Mouse (Mus musculus) gastrocnemius, postnatal 36 days (tissue): ENCODE measurements at regions not wholly inside any gene's neighbourhood (a gene's known extent, or its start where the extent isn't known, plus 50 kb on each side); places are given as distances from the start of the nearest gene placed in this dataset.

Experiments
- DNase-seq, 2 experiments: peaks; one replicate each; pipeline ENCODE4 v3.0.0; 2022
- intact Hi-C: fragments of 180-260 bp; cut with DNase I; formaldehyde crosslinking; loops from one replicate; pipeline ENCODE4 v1.15.1; 2025

DNA sequence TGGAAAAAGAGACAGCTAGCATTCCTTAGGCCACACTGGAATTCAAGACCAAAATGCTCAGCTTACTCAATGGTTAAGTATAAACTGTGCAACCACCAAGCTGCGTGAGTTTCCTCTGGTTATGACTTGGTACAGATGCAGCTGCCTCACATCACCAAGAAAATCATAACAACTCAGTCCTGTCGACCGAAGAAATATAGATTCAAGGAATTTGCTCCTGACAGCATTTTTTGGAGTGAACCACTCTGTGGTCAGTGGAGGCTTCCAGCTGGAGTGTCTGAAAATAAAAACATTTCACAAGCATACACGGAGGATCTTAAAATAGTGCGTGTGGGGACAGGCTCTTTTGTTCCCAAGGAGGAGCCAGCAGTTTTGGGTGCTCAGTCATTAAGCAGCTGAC, 253.8 kb downstream of the Bckdhb start:
- no peak for DNase-seq
- intact Hi-C loops = no loop called here

DNA sequence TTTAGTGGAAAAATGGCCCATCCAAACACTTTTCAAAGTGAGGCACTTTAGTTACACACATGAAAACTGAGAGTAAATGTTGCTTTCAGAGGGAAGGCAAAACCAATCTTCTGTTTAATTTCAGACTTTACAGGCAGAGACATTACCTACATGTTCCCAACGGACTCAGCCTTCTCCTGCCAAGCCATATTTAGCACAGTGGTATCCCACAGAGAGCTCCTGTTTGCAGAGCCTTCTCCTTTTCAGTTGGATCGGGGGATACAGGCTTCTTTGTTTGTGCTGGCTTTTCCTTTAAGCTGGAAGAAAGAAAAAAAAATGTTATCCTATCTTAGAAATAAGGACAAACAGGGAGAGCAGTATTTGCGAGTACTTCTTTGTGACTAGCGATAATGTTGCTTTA, 254.3 kb downstream of the Bckdhb start:
- DNase-seq = no peak
- intact Hi-C loops = no loop called here

DNA sequence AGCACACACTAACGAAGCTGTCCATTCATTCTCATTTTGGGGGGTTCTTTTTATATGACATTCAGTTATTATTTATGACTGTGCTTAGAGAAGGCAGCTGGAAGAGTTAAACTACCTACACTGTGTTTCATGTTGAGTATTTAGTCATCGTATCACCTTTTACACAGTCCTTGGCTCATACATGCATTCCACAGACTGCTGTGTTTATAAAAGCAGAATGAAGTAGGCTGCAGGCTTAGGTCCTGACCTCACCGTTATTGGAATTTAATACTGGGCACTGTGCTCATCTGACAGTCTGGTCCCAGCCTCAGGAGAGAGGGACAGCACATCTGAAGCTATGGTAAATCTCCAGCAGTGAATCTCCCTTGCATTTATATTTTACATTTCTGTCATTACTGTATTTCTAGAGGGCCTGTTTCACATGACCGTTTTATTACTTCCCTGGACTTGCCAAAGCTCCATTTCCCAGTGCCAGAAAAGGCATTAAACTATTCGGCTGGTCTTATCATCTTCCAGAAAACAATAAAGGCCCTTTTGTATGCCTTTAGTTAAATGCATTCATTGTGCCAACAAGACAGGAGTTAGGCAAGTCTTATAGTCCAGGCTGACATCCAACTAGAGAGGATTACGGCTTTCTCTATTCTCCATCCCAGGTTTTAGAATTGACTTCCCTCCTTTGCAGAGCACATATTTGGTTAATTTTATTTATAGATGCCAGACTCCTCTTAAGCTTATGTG, 258.9 kb downstream of the Bckdhb start:
- no peak for DNase-seq
- intact Hi-C loops = no loop called here

DNA sequence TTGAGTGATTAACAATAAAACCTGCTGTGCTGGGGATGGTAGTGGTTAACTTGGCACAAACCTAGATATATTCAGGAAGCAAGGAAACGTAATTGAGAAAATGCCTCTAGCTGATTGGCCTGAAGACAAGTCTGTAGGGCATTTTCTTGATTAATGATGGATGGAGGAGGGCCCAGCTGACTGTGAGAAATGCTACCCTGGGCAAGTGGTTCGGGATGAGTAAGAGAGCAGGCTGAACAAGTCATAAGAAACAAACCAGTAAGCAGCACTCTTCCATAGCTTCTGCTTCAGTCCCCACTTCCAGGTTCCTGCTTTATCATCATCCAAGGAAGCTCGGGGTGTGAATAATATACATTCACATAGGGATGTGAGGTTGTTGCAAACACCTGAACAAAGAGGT, 262.6 kb downstream of the Bckdhb start:
- intact Hi-C loops = no loop called here

DNA sequence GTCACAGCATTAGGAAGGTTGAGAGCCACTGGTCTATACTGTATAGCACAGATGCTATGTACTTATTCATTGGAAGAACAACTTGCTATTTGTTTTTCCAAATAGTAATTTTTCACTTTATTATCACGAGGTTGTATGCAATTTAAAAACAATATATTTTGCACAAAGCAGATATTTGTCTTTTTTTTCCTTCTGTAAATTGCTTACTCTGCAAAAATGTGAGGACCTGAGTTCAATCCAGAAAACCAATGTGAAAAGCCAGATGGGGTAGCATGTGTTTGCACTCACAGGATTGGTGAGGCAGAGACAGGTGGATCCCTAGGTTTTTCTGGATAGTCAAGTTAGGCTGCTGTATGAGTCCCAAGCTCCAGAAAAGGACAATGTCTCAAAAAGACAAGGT, 268.5 kb downstream of the Bckdhb start:
- intact Hi-C loops = no loop called here
- no peak for DNase-seq

More for the DNA sequence above, 262.6 kb downstream of the Bckdhb start:
- DNase-seq = no peak

DNA sequence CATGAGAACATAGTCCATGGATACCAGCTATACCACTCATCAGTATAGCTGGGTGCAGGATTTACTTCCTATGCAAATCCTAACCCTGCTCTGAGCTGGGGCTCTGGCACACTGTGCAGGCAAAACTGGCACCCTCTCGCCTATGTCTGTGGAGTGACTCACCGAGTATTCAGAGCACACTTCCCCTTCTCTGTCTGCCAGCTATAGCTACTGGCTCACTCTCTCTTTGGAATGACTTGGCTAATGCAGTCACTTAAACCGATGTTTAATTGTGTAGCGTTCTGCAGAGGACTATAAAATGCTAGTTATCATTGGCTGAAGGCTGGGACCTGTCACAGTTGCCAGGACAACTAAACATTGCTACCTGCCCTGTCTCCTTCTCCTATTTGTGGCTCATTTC, 269.8 kb downstream of the Bckdhb start:
- intact Hi-C loops = no loop called here
- no peak for DNase-seq

DNA sequence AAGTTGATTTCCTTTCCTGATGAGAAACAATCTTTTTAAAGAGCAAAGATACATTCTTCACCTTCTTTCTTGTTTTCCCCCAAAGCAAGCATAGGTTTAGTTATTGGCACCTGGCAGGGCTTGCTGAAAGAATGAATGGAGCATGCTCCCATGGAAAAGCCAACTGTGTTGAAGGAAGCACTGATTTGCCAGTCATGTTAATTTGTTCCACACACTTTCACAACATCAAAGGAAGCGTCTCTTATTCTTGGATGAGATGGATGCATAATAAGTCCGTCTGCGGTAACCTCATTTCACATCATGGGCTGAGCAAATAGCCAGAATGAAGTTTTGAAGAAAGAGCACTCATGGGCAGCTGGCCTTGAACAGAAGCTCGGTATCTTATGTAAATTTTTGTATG, 270.4 kb downstream of the Bckdhb start:
- intact Hi-C loops = no loop called here
- no peak for DNase-seq

DNA sequence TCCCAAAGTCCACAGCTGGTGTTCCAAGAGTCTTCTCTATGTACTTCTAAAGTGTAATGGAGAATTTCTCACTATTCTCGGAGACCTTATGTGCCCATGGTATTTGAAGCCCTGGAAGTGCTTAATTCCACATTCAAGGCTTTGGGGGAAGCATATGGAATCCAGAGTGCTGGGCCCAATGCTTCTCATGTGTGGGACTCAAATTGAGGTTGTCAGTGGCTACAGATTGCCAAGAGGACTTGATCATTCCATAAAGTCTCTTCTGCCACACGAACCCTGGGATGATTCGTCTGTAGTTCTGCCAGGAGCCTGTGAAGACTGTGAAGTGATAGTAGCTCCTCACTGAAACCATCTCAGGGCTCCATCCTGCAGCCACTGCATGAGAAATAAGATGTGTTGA, 275.3 kb downstream of the Bckdhb start:
- DNase-seq = no peak
- intact Hi-C loops = no loop called here

DNA sequence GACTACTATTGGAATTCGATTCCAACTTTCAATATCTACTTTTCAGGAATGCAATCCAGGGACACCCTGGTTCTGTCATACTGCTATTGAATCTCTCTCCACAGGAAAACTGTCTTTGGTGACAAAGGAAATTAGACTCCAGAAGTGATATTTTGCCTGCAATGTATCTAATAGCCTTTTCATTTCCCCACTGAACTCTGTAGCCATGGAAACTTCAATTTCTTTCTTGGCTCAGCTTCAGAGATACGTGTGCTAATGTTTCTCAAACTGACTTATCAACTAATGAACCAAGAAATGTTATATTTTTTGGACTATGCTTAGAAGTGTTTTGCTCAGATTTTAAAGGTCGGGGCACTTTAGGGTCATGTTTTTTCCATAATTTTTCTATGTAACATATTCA, 279.1 kb downstream of the Bckdhb start:
- intact Hi-C loops = no loop called here
- no peak for DNase-seq

DNA sequence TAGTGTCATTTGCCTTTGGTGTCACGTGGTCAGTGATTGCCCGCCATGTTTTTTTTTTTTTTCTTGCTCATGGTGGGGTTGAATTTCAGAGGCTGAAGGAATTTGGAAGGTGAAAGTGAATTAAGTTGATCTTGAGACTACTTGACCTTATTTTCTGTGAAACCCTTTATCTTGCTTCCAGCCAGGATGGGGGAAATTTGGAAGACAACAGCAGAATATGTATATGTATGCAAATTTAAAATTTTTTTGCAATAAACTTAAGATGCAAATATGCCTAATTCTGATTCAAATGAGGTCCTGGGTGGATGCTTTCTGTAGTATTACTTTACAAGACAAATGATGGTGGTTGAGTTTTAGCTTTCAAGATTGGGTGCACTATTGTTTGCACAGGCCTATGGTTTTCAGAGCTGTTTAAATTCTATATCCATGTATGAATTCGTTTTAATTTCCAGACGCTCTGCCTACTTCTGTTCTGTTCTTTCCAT, 315.6 kb downstream of the Bckdhb start:
- DNase-seq = no peak
- intact Hi-C loops = no loop called here

DNA sequence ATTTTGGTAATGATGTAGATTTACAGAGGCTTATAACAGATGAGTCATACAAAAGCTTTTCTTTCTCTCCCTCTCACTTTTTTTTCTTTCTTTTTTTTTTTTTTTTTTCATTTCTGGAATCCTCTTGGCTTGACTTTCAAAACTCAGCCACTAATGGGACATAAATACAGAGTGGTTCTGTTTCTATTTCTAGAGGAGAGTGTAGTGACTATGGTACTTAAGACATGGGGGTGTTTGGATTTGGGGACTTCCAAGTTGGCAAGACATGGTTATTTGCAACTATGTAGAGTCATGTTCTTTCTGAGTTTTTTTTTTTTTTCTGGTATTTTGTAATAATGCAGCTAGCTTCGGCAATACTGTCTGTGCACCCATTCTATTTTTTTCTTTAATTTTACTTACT, 324.8 kb downstream of the Bckdhb start:
- no peak for DNase-seq
- intact Hi-C loops = no loop called here

DNA sequence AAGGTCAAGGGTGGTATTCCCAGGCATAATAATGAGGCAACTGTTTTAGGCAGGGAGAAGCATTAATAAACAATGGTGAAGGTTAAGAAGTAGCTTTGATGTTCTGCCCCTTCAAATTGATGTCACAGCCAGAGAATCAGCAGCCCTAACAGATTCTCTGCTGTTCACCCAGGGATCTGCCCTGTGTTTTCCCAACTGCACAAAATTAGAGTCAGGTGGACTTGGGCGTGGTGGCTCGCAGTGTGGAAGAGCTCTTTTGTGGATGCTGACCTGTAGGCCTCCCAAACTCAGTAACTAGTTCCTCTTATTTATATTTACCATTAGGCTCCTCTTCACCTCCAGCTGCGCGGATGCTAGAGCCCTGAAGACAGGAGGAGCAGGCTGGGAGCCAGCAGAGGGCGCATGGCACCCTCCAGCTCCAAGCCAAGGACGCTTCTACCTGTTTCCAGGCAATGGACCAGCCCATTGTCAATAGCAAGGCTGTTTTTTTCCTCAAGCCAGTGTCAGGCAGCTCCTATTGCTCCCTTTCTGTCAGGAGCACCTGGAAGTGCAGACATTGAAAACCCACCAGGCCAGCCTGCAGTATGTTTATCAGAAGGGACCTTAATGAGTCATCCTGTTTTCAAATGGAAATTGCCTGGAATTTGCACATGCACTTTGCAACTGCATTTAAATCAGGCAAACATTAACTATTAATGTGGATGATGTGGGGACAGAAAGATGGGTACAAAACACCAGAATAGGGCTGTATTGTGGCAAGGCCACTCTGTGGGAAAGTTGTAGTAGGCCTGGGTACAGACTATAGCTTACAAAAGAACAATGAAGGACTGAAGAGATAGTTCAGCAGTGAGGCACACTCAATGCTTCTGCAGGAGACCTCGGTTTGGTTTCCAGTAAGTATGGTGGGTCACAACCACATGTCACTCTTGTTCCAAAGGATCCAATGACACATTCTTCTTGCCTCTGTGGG, 328.4 kb downstream of the Bckdhb start:
- intact Hi-C loops = no loop called here
- no peak for DNase-seq

DNA sequence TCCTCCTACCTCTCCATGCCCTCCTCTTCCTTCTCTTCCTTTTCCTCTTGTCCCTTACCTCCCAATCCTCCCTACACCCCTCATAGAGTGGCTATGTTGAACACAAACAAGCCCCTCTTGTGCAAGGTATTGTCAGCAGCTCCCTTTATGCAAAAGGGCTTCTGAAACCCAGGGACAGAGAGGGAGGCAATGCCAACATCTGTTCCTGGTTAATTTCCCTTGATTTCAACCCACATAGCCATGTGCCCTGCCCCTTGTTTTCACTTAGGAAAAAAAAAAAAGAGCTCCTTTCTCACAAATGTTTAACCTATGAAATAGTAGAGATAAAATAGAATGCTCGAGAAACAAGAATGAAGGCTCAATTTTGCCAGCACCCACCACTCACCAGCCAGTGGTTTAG, 333.5 kb downstream of the Bckdhb start:
- DNase-seq = no peak
- intact Hi-C loops = no loop called here

DNA sequence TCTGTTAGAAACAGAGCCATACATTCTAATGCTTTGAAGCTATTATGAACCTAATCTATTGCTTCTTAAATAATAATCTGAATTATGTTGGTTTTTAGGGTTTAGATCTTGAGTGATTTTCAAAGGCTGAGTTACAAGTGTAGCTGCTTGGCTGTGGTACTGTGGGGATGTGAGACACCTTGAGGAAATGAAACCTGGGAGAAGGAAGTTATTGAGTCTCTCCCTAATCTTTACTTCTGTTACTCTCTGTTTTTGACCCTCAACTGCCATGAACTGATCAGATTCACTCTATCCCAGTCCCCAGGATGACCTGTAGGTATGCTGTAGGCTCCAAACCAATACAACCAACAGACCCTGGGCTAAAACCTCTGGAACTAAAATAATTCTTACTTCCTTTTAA, 334.8 kb downstream of the Bckdhb start:
- no peak for DNase-seq
- intact Hi-C loops = no loop called here

DNA sequence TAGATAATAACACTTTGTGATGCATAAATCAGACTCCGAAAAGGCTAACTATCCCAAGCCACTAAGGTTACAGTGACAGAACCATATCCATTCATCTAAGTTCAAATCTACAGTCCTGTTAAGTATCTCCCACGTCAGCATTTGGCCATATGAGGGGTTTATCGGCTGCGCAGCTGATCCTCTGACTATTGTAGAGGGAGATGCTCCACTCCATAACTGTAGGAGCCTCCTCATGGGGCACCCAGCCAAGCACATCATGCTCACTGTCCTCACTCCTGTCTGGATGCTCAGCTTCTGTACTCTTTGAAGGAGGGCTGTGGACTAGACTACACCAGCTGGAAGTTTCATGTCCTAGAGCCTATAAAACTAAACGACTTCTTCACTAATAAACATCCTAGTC, 337.2 kb downstream of the Bckdhb start:
- no peak for DNase-seq
- intact Hi-C loops = no loop called here

DNA sequence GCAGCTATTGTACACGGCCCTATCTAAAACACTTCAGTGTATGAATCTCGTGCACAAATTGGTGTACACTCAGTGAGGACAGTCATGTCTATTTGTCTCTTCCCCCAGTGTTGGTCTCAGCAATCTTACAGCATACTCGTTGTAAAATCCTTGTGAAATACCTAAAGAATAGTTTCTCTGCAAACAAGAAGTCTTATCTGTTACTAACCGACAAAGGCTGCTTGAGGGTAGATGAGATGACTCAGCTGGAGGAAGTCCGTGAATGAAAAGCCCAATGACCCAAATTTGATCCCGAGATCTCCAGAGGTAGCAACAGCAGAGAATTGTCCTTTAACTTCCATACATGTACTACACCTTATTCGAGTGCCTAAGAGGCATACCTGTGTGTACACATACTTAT, 342.0 kb downstream of the Bckdhb start:
- DNase-seq = no peak
- intact Hi-C loops = no loop called here

DNA sequence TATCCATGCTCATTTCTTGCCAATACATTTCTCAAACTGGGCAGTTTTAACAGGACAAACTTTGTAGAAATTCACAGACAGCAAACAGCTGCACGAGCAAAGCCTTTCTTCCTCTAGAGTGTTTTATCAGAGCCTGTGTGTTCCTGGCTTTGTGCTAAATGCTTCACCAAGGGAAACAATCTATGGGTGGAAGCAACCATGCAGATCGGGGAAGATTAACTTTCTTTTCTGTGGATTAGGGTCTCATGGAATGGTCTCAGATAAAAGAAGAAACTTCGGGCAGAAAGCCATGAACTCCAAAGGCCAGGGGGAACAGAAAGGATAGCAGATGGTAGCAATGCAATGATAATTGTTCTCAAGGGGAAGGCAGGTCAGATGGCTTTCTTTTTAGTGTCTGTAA, 349.7 kb downstream of the Bckdhb start:
- intact Hi-C loops = no loop called here
- DNase-seq = no peak

DNA sequence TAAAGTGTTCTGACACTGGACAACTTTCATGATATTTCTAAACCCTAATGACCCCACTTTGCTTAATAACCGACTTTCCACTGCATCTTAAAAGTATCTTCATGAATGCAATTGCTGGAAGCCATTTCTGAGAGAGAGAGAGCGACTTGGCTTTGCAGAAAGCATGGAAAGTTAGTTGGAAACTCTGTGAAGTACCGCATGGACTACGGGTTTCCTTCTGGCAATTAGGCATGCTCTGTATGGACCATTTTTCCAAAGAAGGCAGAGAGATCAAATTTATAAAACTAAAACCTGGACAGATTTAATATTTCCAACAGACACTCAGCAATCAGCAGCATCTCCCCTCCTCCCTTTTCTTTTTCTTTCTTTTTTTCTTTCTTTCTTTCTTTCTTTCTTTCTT, 353.4 kb downstream of the Bckdhb start:
- no peak for DNase-seq
- intact Hi-C loops = no loop called here

DNA sequence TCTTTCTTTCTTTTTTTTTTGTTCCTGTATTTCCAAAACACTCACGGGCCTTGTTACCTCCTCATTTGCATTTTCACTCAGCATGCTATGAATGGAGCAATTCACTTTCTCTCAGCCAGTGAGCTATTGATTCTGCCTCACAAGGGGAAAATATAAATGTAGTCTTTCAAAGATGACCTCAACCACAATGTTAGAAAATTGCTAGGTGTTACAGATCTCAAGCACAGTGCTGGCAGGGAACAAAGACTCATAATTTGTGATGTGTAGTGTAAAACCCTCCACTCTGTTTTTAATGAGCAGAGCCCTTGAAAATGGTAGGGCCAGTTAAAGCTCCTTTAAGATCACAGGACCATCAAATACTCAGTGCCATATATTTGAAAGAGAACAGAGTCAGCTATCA, 353.8 kb downstream of the Bckdhb start:
- no peak for DNase-seq
- intact Hi-C loops = no loop called here

DNA sequence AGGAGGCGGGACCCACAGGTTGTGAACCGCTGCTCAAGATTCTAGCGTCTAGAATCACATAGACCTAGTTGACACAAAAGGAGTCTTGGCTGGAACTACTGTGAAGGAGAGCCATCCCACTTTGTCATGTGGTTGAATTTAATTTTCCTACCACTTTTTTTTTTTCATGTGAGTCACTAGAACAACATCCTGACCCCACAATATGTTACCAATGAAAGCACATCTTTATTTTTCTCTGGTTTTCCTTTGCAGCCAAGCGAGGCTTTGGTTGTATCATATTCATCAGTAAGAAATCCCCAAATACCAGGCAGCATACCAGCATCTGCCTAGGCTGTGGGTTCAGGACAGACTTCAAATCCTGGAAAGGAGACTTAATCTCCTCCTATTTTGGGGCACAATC, 356.0 kb downstream of the Bckdhb start:
- intact Hi-C loops = no loop called here

DNA sequence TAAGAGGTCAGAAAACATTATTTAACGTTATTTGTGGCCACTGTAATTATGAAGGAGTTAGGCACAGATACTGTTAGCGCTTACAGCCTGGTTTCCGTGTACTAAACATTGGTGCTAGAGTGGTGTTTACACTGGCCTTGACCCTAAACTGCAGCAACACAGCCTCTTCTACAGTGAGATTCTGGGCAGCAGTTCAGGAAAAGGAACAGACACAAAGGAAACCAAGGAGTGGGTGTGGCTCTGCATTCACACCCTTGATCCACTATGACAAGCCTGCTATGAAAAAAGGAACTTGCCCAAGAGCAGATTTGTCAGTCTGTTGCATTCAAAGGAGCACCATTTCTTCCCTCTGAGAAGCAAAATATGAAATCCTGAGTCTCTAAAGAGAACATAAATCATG, 356.7 kb downstream of the Bckdhb start:
- DNase-seq = no peak
- intact Hi-C loops = no loop called here

More for the DNA sequence above, 356.0 kb downstream of the Bckdhb start:
- no peak for DNase-seq

DNA sequence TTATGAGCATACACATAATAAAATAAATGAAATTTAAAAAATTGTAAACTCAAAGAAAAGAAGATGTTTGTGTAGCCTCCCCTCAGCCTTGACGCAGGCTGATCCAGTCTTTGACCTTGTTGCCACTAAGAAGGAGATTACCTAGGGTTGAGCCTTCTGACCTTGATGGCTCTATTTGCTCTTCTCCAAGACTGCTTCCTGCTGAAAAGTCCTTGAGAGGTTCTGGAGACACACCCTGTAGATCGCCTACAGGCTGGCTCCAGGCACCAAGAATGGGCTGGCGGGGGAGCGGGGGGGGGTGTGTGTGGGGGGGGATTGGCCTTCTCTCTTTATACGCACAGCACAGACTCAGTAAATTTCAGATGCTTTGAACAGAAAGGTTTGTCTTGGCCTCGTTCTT, 358.4 kb downstream of the Bckdhb start:
- DNase-seq = no peak
- intact Hi-C loops = no loop called here
